Mouse (Mus musculus): ENCODE results near the gene Iqcf3. TPM values are rescaled to one million over a fixed set of nuclear protein-coding genes. Genes with fewer than 3 reads are reported as not detected.

The Iqcf3 gene
- polyA plus RNA-seq, 1 experiment = not detected

DNA sequence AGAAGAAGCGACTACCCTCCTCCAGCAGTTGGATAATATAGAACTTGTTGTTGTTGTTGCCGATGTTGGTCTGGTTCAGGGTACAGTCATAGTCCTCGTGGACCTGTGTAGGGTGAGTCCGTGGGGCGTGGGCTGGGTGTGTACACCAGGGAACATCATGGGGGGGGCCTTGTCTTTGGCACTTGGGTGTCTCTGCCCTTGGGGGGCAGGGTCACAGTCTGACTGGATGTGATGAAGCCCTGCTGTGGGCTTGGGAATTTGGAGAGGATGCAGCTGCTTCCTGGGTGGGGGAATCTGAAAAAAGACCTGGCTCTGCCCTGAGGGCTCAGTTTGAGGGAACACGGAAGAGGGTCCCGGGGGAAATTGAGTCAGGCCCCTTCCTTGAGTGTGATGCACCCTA, 86.4 kb downstream of the Iqcf3 start:
- Histone ChIP-seq H3K27ac (ENCODE audit: insufficient read depth, low read length) (peak overlapping the region; percentile 99), H3K4me3 (ENCODE audit: insufficient read depth, low read length) (peak overlapping the region; percentile 53), H3K4me1 (ENCODE audit: control insufficient read depth, insufficient read depth, low read length) (peaks cover 9% of the 10 kb centered on the region)
- TF ChIP-seq CTCF (IDR thresholded peaks at IDR 0.05; ENCODE audit: borderline replicate concordance, insufficient read depth, low read length) = no peak
- no peak for TF ChIP-seq POLR2A (IDR thresholded peaks at IDR 0.05; ENCODE audit: low read depth, low read length)

GRCm38 (mm10) chr9:106474456-106474855, 87.0 kb downstream of the Iqcf3 start:
- TF ChIP-seq CTCF (IDR thresholded peaks at IDR 0.05; ENCODE audit: borderline replicate concordance, insufficient read depth, low read length) = peak; percentile 56; the same call in 1 of the 2 replicates
- TF ChIP-seq POLR2A (IDR thresholded peaks at IDR 0.05; ENCODE audit: low read depth, low read length) = no peak
- peak overlapping the region; percentile 53; the same call in 1 of the 2 replicates for H3K4me3 ChIP-seq (ENCODE audit: insufficient read depth, low read length)
- H3K27ac ChIP-seq (ENCODE audit: insufficient read depth, low read length) = no peak overlapping the region
- H3K4me1 ChIP-seq (ENCODE audit: control insufficient read depth, insufficient read depth, low read length) = peaks cover 9% of the 10 kb centered on the region

- Histone ChIP-seq H3K4me1 (ENCODE audit: control insufficient read depth, insufficient read depth, low read length) (peaks cover 9% of the 10 kb centered on the region), H3K4me3 (ENCODE audit: insufficient read depth, low read length) (no peak overlapping the region), H3K27ac (ENCODE audit: insufficient read depth, low read length) (no peak overlapping the region)
- TF ChIP-seq POLR2A (IDR thresholded peaks at IDR 0.05; ENCODE audit: low read depth, low read length) = no peak
- no peak for TF ChIP-seq CTCF (IDR thresholded peaks at IDR 0.05; ENCODE audit: borderline replicate concordance, insufficient read depth, low read length)
Measured at GRCm38 (mm10) chr9:106473753-106474105, 87.7 kb downstream of the Iqcf3 start.

DNA sequence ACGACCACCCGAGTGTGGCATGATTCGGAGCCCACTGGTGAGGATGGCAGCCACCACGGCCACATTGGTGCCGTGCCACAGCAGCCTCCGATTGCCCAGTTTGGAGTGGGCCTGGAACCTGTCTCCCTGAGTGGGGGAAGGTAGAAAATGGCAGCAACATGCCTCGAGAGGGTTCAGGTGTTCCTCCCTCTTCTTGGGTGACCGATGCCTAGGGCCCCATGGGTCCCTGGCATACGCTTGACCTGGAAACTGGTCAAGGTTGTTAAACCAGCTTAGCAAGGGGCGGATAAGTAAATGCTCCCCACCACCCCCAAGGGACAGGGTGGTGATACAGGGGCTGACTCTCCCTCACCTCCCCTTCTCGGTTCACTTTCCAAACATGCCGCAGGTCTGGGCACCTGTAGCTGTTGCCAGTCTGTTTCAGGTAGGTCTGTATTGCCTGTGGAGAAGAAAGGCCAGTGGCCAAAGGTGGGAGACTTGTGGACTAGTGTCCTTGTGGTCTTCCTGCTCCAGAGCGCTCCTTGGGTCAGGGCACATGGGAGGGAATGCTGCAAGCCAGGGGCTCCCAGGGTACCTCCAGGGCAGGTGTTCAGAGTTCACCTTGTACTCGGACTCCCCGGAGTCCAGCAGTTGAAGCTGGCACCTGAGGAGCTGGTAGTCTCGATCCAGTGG, 88.2 kb downstream of the Iqcf3 start:
- H3K27ac ChIP-seq (ENCODE audit: insufficient read depth, low read length) = no peak overlapping the region

DNA sequence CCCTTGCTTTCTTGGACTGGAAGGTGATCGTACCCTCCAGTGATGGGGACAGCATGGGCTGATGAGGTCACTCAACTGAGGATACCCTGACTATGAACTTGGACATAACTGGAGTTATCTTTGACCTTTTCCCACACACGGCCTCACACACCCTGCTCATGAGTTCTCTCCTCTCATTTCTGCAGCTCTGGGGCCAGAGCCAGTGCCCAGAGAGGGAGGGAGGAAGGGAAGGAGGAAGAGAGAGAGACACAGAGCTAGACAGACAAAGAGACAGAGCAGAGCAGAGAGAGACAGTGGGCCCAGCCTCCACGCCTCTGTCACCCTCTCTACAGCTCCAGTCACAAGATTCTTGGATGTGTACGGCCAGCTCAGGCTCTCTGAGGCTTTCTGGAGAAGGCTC, 89.1 kb downstream of the Iqcf3 start:
- Histone ChIP-seq H3K27ac (ENCODE audit: insufficient read depth, low read length) (peak overlapping the region; percentile 31), H3K4me1 (ENCODE audit: control insufficient read depth, insufficient read depth, low read length) (peaks cover 6% of the 10 kb centered on the region), H3K4me3 (ENCODE audit: insufficient read depth, low read length) (no peak overlapping the region)
- no peak for TF ChIP-seq POLR2A (IDR thresholded peaks at IDR 0.05; ENCODE audit: low read depth, low read length)

More for the DNA sequence above, 88.2 kb downstream of the Iqcf3 start:
- Histone ChIP-seq H3K4me3 (ENCODE audit: insufficient read depth, low read length) (no peak overlapping the region), H3K4me1 (ENCODE audit: control insufficient read depth, insufficient read depth, low read length) (peaks cover 9% of the 10 kb centered on the region)
- TF ChIP-seq POLR2A (IDR thresholded peaks at IDR 0.05; ENCODE audit: low read depth, low read length) = no peak
- no peak for TF ChIP-seq CTCF (IDR thresholded peaks at IDR 0.05; ENCODE audit: borderline replicate concordance, insufficient read depth, low read length)

DNA sequence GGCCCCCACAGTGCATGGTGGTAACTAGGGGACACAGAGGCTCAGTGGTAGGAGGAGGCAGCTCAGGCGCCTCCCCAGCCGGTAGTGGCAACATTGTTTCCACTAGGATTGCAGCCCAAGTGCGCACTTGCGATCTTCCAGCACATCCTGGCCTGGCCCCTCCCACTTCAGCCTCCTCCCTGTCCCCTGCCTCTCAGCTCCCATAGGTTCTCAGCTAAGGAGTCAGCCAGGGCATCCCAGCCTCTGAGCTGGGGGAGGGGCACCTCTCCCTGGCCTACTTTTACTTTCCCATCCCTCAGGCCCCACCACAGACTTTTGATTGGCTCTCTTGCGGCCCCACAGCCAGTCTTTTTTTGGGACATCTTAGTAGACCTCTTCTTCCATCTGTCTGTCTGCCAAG, 89.5 kb downstream of the Iqcf3 start:
- H3K4me1 ChIP-seq (ENCODE audit: control insufficient read depth, insufficient read depth, low read length) = peaks cover 6% of the 10 kb centered on the region
- H3K4me3 ChIP-seq (ENCODE audit: insufficient read depth, low read length) = no peak overlapping the region
- peak overlapping the region; percentile 31; the same call in 1 of the 2 replicates for H3K27ac ChIP-seq (ENCODE audit: insufficient read depth, low read length)
- TF ChIP-seq POLR2A (IDR thresholded peaks at IDR 0.05; ENCODE audit: low read depth, low read length) (peak; percentile 33; the same call in 1 of the 2 replicates), CTCF (IDR thresholded peaks at IDR 0.05; ENCODE audit: borderline replicate concordance, insufficient read depth, low read length) (no peak)

DNA sequence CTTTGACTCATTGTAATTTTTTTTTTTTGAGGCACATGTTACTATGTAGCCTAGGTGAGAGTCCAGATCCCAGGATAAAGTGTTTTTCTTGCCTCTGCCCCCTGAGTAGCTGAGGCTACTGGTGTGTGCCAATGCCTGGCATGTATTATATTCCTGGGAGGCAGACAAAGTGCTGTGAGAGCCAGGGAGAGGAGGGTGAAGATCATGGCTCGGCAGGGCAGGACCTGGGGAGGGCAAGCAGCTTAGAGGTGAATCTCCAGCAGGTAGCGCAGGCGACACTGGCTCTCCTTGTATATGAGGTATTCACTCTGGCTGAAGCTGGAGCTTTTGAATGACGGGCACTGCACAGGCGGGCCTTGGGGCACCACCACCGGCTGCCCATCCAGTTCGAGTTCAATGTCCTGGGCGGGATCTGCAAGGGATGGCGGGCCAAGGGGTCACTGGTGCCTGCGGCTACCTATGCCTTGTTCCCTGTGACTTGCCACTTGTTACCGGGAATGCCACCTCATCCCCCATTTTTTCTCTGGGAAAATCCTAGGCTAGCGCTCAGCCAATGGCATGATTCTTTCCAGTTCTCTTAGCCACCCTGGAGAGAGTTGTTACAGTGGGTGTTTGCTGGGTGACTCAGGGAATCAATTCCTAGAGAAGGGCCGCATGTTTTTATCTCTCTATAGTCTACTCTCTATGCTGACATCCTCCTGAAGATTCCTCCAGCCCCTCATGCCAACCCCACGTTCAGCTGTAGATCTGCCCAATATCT, 90.3 kb downstream of the Iqcf3 start:
- Histone ChIP-seq H3K4me3 (ENCODE audit: insufficient read depth, low read length) (no peak overlapping the region), H3K4me1 (ENCODE audit: control insufficient read depth, insufficient read depth, low read length) (peaks cover 6% of the 10 kb centered on the region), H3K27ac (ENCODE audit: insufficient read depth, low read length) (no peak overlapping the region)
- TF ChIP-seq POLR2A (IDR thresholded peaks at IDR 0.05; ENCODE audit: low read depth, low read length) (no peak; the same call in 1 of the 2 replicates), CTCF (IDR thresholded peaks at IDR 0.05; ENCODE audit: borderline replicate concordance, insufficient read depth, low read length) (no peak)

DNA sequence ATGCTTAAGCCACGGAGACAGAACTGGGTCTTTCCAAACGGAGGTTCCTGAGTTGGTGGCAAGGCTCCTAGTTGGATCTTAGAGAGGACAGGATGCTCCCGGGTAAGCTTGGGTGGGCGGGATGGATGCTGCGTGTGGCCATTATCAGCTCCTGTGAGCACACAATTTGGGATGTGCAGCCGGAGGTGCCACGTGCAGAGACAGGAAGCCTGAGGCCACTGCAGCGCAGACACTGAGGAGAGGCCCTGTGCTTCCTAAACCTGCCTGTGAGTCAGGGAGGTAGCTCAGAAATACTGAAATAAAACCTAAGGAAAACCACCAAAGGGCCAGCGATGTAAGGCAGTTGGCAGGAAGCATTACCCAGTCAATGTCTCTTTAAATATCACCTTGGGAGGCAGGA, 91.7 kb downstream of the Iqcf3 start:
- TF ChIP-seq CTCF (IDR thresholded peaks at IDR 0.05; ENCODE audit: borderline replicate concordance, insufficient read depth, low read length) (no peak), POLR2A (IDR thresholded peaks at IDR 0.05; ENCODE audit: low read depth, low read length) (peak; percentile 35; the same call in 1 of the 2 replicates)
- Histone ChIP-seq H3K27ac (ENCODE audit: insufficient read depth, low read length) (no peak overlapping the region), H3K4me3 (ENCODE audit: insufficient read depth, low read length) (no peak overlapping the region), H3K4me1 (ENCODE audit: control insufficient read depth, insufficient read depth, low read length) (peaks cover 6% of the 10 kb centered on the region)

- TF ChIP-seq CTCF (IDR thresholded peaks at IDR 0.05; ENCODE audit: borderline replicate concordance, insufficient read depth, low read length) (peak; percentile 30; the same call in 1 of the 2 replicates), POLR2A (IDR thresholded peaks at IDR 0.05; ENCODE audit: low read depth, low read length) (peak; percentile 51; the same call in 1 of the 2 replicates)
- Histone ChIP-seq H3K4me1 (ENCODE audit: control insufficient read depth, insufficient read depth, low read length) (peaks cover 6% of the 10 kb centered on the region), H3K27ac (ENCODE audit: insufficient read depth, low read length) (no peak overlapping the region), H3K4me3 (ENCODE audit: insufficient read depth, low read length) (no peak overlapping the region)
Measured at GRCm38 (mm10) chr9:106469317-106469716, 92.1 kb downstream of the Iqcf3 start.

- TF ChIP-seq POLR2A (IDR thresholded peaks at IDR 0.05; ENCODE audit: low read depth, low read length) (no peak), CTCF (IDR thresholded peaks at IDR 0.05; ENCODE audit: borderline replicate concordance, insufficient read depth, low read length) (no peak)
- Histone ChIP-seq H3K27ac (ENCODE audit: insufficient read depth, low read length) (no peak overlapping the region), H3K4me1 (ENCODE audit: control insufficient read depth, insufficient read depth, low read length) (peaks cover 6% of the 10 kb centered on the region), H3K4me3 (ENCODE audit: insufficient read depth, low read length) (no peak overlapping the region)
Measured at GRCm38 (mm10) chr9:106467746-106468145, 93.7 kb downstream of the Iqcf3 start.

Data from embryonic fibroblast, embryonic 13.5 days (primary cell).